Mouse (Mus musculus) left cerebral cortex, adult 2 months (tissue): ENCODE data around the gene Plekho1. TPM values are rescaled to one million over a fixed set of nuclear protein-coding genes. Genes with fewer than 3 reads are reported as not detected.
A peak's percentile ranks its signal among the peaks of the same experiment; 100 is the strongest.

ENCODE experiments used
- DNase-seq, 2 experiments: peaks; one replicate each; pipeline ENCODE4 v3.0.0; 2021 to 2022; ENCODE audit warnings: low spot score in 2 of 2, mixed read lengths in 1 of 2; ENCODE audit errors: extremely low spot score in 1 of 2
- H3K27ac ChIP-seq: fragments of 200-600 bp; 2 replicates; pipeline ENCODE4 v1.8.1; 2022
- H3K4me3 ChIP-seq: fragments of 200-600 bp; 2 replicates; pipeline ENCODE4 v1.8.1; 2022
- CTCF ChIP-seq: fragments of 200-600 bp; IDR thresholded peaks from 2 replicates; pipeline ENCODE4 v1.8.1; 2022; ENCODE audit warnings: antibody characterized with exemption, mild to moderate bottlenecking, moderate library complexity
- intact Hi-C: fragments of 180-260 bp; cut with DNase I; formaldehyde crosslinking; loops from one replicate; pipeline ENCODE4 v1.15.1; 2025
- total RNA-seq, 2 experiments: library from RNA; stranded (reverse); gene quantifications; 2 replicates each; pipeline ENCODE4 v1.2.3; 2021

Gene Plekho1
- total RNA-seq, 2 experiments from 2014 or later, result 73.5 to 86.9 TPM

GRCm38 (mm10) chr3:96031991-96032651, 36.3 kb upstream of the Plekho1 start:
- Histone ChIP-seq H3K27ac (no peak overlapping the region), H3K4me3 (no peak overlapping the region)
- TF ChIP-seq CTCF, result no peak
- intact Hi-C loops, result no loop called here
- no peak for DNase-seq

- no peak overlapping the region for H3K27ac ChIP-seq
- TF ChIP-seq CTCF, result no peak
- no peak for DNase-seq
- no peak overlapping the region for H3K4me3 ChIP-seq
- intact Hi-C loops, result no loop called here
These were observed 34.0 kb upstream of the Plekho1 start for GRCm38 (mm10) chr3:96029766-96030165.

GRCm38 (mm10) chr3:96029336-96029735, 33.5 kb upstream of the Plekho1 start:
- no peak for TF ChIP-seq CTCF
- intact Hi-C loops, result no loop called here
- Histone ChIP-seq H3K4me3 (no peak overlapping the region), H3K27ac (no peak overlapping the region)
- DNase-seq, result no peak

GRCm38 (mm10) chr3:96027875-96028274, 32.1 kb upstream of the Plekho1 start:
- DNase-seq, result no peak
- intact Hi-C loops, result no loop called here
- Histone ChIP-seq H3K4me3 (no peak overlapping the region), H3K27ac (no peak overlapping the region)
- TF ChIP-seq CTCF, result no peak

GRCm38 (mm10) chr3:96027145-96027544, 31.3 kb upstream of the Plekho1 start:
- Histone ChIP-seq H3K27ac (no peak overlapping the region), H3K4me3 (no peak overlapping the region)
- intact Hi-C loops, result no loop called here
- no peak for DNase-seq
- TF ChIP-seq CTCF, result no peak

- no peak for TF ChIP-seq CTCF
- Histone ChIP-seq H3K4me3 (no peak overlapping the region), H3K27ac (no peak overlapping the region)
- intact Hi-C loops, result no loop called here
- DNase-seq, result no peak
These were observed 25.8 kb upstream of the Plekho1 start for GRCm38 (mm10) chr3:96021421-96022128.

- intact Hi-C loops, result no loop called here
- Histone ChIP-seq H3K4me3 (no peak overlapping the region), H3K27ac (no peak overlapping the region)
- DNase-seq, result no peak
- no peak for TF ChIP-seq CTCF
These were observed 24.9 kb upstream of the Plekho1 start for GRCm38 (mm10) chr3:96020735-96021134.

GRCm38 (mm10) chr3:96017461-96017860, 21.7 kb upstream of the Plekho1 start:
- H3K27ac ChIP-seq, result no peak overlapping the region
- TF ChIP-seq CTCF, result no peak
- DNase-seq, result no peak
- intact Hi-C loops, result no loop called here
- H3K4me3 ChIP-seq, result no peak overlapping the region

GRCm38 (mm10) chr3:96016257-96016889, 20.6 kb upstream of the Plekho1 start:
- Histone ChIP-seq H3K27ac (no peak overlapping the region), H3K4me3 (no peak overlapping the region)
- no peak for TF ChIP-seq CTCF
- no peak for DNase-seq
- intact Hi-C loops, result no loop called here

- Histone ChIP-seq H3K27ac (no peak overlapping the region), H3K4me3 (no peak overlapping the region)
- no peak for TF ChIP-seq CTCF
- DNase-seq, result no peak
- intact Hi-C loops, result no loop called here
These were observed 19.9 kb upstream of the Plekho1 start for GRCm38 (mm10) chr3:96015681-96016080.

GRCm38 (mm10) chr3:96012805-96013204, 17.0 kb upstream of the Plekho1 start:
- TF ChIP-seq CTCF, result no peak
- no peak for DNase-seq
- intact Hi-C loops, result no loop called here
- no peak overlapping the region for H3K4me3 ChIP-seq
- peak overlapping the region; percentile 66 for H3K27ac ChIP-seq

GRCm38 (mm10) chr3:96008463-96008862, 12.7 kb upstream of the Plekho1 start:
- TF ChIP-seq CTCF, result no peak
- H3K4me3 ChIP-seq, result no peak overlapping the region
- no peak for DNase-seq
- no peak overlapping the region for H3K27ac ChIP-seq
- intact Hi-C loops, result no loop called here
